Mouse (Mus musculus): Measurements from ENCODE around the gene Klf16. TPM values are rescaled to one million over a fixed set of nuclear protein-coding genes. Genes with fewer than 3 reads are reported as not detected.

The Klf16 gene
- polyA plus RNA-seq (2014; fragmentation: Nextera tagmentation; extraction: Ambion mirVana) = 9.7 and 12.1 TPM in 2 replicates

GRCm38 (mm10) chr10:80577195-80578130, at the start of gene Klf16:
TSS of gene Klf16 (minus strand) at chr10:80577321.
- Histone ChIP-seq H3K4me2 (ENCODE audit: low read length) (peak within 1 kb of the TSS; percentile 87), H3K27ac (ENCODE audit: low read depth) (peak within 1 kb of the TSS; percentile 92), H3K9ac (ENCODE audit: low read length) (peak within 1 kb of the TSS; percentile 69), H3K36me3 (ENCODE audit: control insufficient read depth, insufficient read depth, low read length) (0 out of 2 replicates have a peak, but pooled peaks cover 2% of the 10 kb centered on the region), H3K4me3 (ENCODE audit: low read depth, low read length) (peak within 1 kb of the TSS; percentile 81), H3K27me3 (replicated peaks; ENCODE audit: control insufficient read depth, insufficient read depth, low read length) (no peaks in the 10 kb centered on the region), H3K4me1 (replicated peaks; ENCODE audit: control insufficient read depth, insufficient read depth, low read length) (peaks cover 26% of the 10 kb centered on the region), H3K9me3 (ENCODE audit: control insufficient read depth, low read length) (no peaks in the 10 kb centered on the region)
- WGBS = 1% methylated on average over 87 of the region's 97 CpGs
- DNase-seq (ENCODE audit: low spot score) (peak; percentile 99), ATAC-seq (replicated peaks; ENCODE audit: low FRiP score, low TSS enrichment, low read depth) (peak; percentile 82)

DNA sequence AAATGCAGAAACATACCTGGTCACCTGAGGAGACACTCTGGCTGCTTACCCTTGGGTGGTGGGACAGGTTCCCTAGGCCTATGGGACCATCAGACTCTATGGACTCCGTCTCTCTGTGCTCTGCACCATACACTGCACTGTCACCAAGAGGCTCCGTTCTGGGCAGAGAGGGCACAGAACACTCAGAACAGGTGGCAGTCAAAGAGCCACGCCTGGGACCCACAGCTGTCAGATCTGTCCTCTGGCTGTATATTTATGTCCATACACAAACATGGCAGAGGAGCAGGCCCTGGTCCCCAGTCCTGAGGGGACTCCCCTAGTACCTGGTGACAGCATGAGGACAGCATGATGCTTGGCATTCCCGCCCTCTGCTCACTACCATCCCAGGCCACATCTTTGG, 48.6 kb upstream of the Klf16 start:
- no peak overlapping the region for H3K4me2 ChIP-seq (ENCODE audit: low read length)
- no peak for ATAC-seq (replicated peaks; ENCODE audit: low FRiP score, low TSS enrichment, low read depth)
- H3K9ac ChIP-seq (ENCODE audit: low read length) = no peak overlapping the region
- H3K36me3 ChIP-seq (ENCODE audit: control insufficient read depth, insufficient read depth, low read length) = 0 out of 2 replicates have a peak, but pooled peaks cover 5% of the 10 kb centered on the region
- no peaks in the 10 kb centered on the region for H3K9me3 ChIP-seq (ENCODE audit: control insufficient read depth, low read length)
- DNase-seq (ENCODE audit: low spot score) = no peak
- H3K4me3 ChIP-seq (ENCODE audit: low read depth, low read length) = no peak overlapping the region
- H3K4me1 ChIP-seq (replicated peaks; ENCODE audit: control insufficient read depth, insufficient read depth, low read length) = peaks cover 23% of the 10 kb centered on the region
- WGBS = 89% methylated on average over 4 of the region's 4 CpGs
- no peaks in the 10 kb centered on the region for H3K27me3 ChIP-seq (replicated peaks; ENCODE audit: control insufficient read depth, insufficient read depth, low read length)
- H3K27ac ChIP-seq (ENCODE audit: low read depth) = no peak overlapping the region

DNA sequence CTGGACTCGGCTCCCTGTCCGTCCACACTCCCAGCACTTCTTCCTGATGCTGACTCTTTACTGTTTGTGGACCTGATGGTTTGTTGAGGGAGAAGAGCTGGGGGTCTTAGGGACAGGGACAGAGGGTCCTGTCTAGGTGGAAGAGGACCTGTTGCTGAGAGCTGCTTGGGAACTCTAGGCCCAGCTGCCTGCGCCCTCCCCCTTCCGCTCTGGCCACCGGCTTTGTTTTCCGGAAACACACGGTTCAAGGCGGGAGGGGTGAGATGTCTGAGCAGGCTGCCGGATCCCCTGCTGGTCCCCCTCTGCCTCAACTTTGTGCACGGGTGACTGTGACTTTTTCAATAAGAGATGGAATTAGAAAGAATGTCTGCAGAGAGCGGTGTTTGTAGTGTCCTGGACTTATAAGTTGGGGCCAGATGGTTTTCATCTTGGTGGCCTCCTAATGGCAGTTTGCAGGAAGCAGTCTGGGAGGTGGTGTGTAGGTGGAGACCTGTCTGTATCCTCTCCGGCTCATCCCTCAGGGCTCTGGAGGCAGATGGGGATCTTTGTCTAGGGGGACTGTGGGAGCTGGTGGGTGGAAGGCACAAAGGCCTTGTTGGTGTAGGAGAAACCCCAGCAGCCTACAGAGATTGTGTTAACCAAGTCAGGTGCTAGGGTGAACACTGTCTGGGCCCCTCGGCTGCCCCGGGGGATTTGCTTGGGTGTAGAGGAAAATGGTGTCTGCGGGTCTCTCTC, 46.5 kb upstream of the Klf16 start:
- no peaks in the 10 kb centered on the region for H3K9me3 ChIP-seq (ENCODE audit: control insufficient read depth, low read length)
- no peaks in the 10 kb centered on the region for H3K36me3 ChIP-seq (ENCODE audit: control insufficient read depth, insufficient read depth, low read length)
- H3K4me1 ChIP-seq (replicated peaks; ENCODE audit: control insufficient read depth, insufficient read depth, low read length) = peaks cover 23% of the 10 kb centered on the region
- DNase-seq (ENCODE audit: low spot score) (peak; percentile 78), ATAC-seq (replicated peaks; ENCODE audit: low FRiP score, low TSS enrichment, low read depth) (no peak)
- WGBS = 11% methylated on average over 15 of the region's 15 CpGs
- peak overlapping the region; percentile 82 for H3K4me3 ChIP-seq (ENCODE audit: low read depth, low read length)
- no peaks in the 10 kb centered on the region for H3K27me3 ChIP-seq (replicated peaks; ENCODE audit: control insufficient read depth, insufficient read depth, low read length)
- H3K4me2 ChIP-seq (ENCODE audit: low read length) = peak overlapping the region; percentile 98
- H3K27ac ChIP-seq (ENCODE audit: low read depth) = peak overlapping the region; percentile 95
- H3K9ac ChIP-seq (ENCODE audit: low read length) = peak overlapping the region; percentile 78

- Histone ChIP-seq H3K4me1 (replicated peaks; ENCODE audit: control insufficient read depth, insufficient read depth, low read length) (peaks cover 22% of the 10 kb centered on the region), H3K27ac (ENCODE audit: low read depth) (peak within 1 kb of the TSS; percentile 95), H3K4me2 (ENCODE audit: low read length) (peak within 1 kb of the TSS; percentile 98), H3K36me3 (ENCODE audit: control insufficient read depth, insufficient read depth, low read length) (no peaks in the 10 kb centered on the region), H3K27me3 (replicated peaks; ENCODE audit: control insufficient read depth, insufficient read depth, low read length) (no peaks in the 10 kb centered on the region), H3K9me3 (ENCODE audit: control insufficient read depth, low read length) (no peaks in the 10 kb centered on the region), H3K4me3 (ENCODE audit: low read depth, low read length) (peak within 1 kb of the TSS; percentile 82), H3K9ac (ENCODE audit: low read length) (peak within 1 kb of the TSS; percentile 78)
- DNase-seq (ENCODE audit: low spot score) (no peak), ATAC-seq (replicated peaks; ENCODE audit: low FRiP score, low TSS enrichment, low read depth) (peak; percentile 29)
- under 1% methylated on average over 85 of the region's 85 CpGs for WGBS
Measured at GRCm38 (mm10) chr10:80622661-80623456, 45.7 kb upstream of the Klf16 start, which contains the start of gene Csnk1g2. TSS of gene Csnk1g2 (plus strand) at chr10:80622838.

GRCm38 (mm10) chr10:80621940-80622660, 45.0 kb upstream of the Klf16 start:
- Histone ChIP-seq H3K4me2 (ENCODE audit: low read length) (peak overlapping the region; percentile 86), H3K27me3 (replicated peaks; ENCODE audit: control insufficient read depth, insufficient read depth, low read length) (no peaks in the 10 kb centered on the region), H3K4me1 (replicated peaks; ENCODE audit: control insufficient read depth, insufficient read depth, low read length) (peaks cover 15% of the 10 kb centered on the region), H3K36me3 (ENCODE audit: control insufficient read depth, insufficient read depth, low read length) (no peaks in the 10 kb centered on the region), H3K4me3 (ENCODE audit: low read depth, low read length) (peak overlapping the region; percentile 82), H3K9ac (ENCODE audit: low read length) (peak overlapping the region; percentile 78), H3K27ac (ENCODE audit: low read depth) (peak overlapping the region; percentile 95), H3K9me3 (ENCODE audit: control insufficient read depth, low read length) (no peaks in the 10 kb centered on the region)
- under 1% methylated on average over 64 of the region's 64 CpGs for WGBS
- DNase-seq (ENCODE audit: low spot score) = peak; percentile 100
- peak; percentile 94 for ATAC-seq (replicated peaks; ENCODE audit: low FRiP score, low TSS enrichment, low read depth)

- H3K27me3 ChIP-seq (replicated peaks; ENCODE audit: control insufficient read depth, insufficient read depth, low read length) = no peaks in the 10 kb centered on the region
- H3K4me3 ChIP-seq (ENCODE audit: low read depth, low read length) = peak overlapping the region; percentile 82
- ATAC-seq (replicated peaks; ENCODE audit: low FRiP score, low TSS enrichment, low read depth) (no peak), DNase-seq (ENCODE audit: low spot score) (no peak)
- peak overlapping the region; percentile 95 for H3K27ac ChIP-seq (ENCODE audit: low read depth)
- H3K9ac ChIP-seq (ENCODE audit: low read length) = peak overlapping the region; percentile 52
- under 1% methylated on average over 9 of the region's 9 CpGs for WGBS
- 0 out of 2 replicates have a peak, but pooled peaks cover under 1% of the 10 kb centered on the region for H3K36me3 ChIP-seq (ENCODE audit: control insufficient read depth, insufficient read depth, low read length)
- peaks cover 15% of the 10 kb centered on the region for H3K4me1 ChIP-seq (replicated peaks; ENCODE audit: control insufficient read depth, insufficient read depth, low read length)
- H3K4me2 ChIP-seq (ENCODE audit: low read length) = peak overlapping the region; percentile 86
- no peaks in the 10 kb centered on the region for H3K9me3 ChIP-seq (ENCODE audit: control insufficient read depth, low read length)
Measured at GRCm38 (mm10) chr10:80621690-80621939, 44.5 kb upstream of the Klf16 start.

DNA sequence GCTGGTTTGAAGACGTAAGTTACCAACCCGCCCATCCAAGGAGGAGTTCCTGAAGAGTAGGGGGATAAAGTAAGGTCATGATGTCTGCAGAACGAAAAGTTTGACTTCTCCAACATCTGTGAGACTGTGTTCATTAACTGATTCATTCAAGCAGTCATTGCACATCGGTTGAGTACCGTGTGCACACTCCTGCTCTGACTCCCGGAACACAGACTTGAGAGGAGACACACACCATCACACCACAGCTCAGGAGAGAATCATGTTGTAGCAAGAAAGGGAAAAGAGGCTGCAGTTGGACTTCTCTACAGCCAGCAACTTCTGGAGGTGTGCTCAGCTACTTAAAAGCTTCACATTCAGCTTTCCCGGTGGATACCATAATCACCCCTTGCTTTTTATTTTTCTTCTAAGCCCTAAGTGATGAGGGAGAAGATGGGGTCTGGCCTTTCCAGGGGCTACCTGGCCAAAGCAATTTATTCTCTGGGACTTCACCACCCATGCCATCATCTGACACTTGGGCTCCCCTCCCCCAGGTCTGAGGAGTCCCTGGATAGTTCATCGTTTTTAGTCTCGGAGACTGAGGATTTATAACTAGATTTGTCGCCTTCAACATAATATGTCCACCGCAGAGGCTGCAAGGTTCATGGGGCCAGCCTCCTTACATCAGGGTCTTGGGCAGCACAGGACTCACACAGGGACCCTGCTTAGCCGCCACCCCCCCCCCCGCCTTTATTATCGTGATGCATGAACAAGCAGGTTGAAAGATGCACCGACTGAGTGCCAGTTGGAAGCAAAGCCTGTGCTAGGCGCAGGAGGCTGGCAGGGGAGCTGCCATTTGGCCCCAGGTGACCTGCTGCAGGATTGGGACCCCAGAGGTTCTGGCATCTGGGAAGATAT, 43.9 kb upstream of the Klf16 start:
- ATAC-seq (replicated peaks; ENCODE audit: low FRiP score, low TSS enrichment, low read depth) (no peak), DNase-seq (ENCODE audit: low spot score) (no peak)
- peak overlapping the region; percentile 52 for H3K9ac ChIP-seq (ENCODE audit: low read length)
- H3K4me1 ChIP-seq (replicated peaks; ENCODE audit: control insufficient read depth, insufficient read depth, low read length) = peaks cover 15% of the 10 kb centered on the region
- WGBS = 56% methylated on average over 16 of the region's 16 CpGs
- H3K27me3 ChIP-seq (replicated peaks; ENCODE audit: control insufficient read depth, insufficient read depth, low read length) = no peaks in the 10 kb centered on the region
- no peaks in the 10 kb centered on the region for H3K9me3 ChIP-seq (ENCODE audit: control insufficient read depth, low read length)
- H3K4me3 ChIP-seq (ENCODE audit: low read depth, low read length) = peak overlapping the region; percentile 82
- peaks cover 6% of the 10 kb centered on the region; the same call in 1 of the 2 replicates for H3K36me3 ChIP-seq (ENCODE audit: control insufficient read depth, insufficient read depth, low read length)
- H3K4me2 ChIP-seq (ENCODE audit: low read length) = peak overlapping the region; percentile 86
- peak overlapping the region; percentile 95 for H3K27ac ChIP-seq (ENCODE audit: low read depth)
